Mouse (Mus musculus): Measurements from ENCODE around the gene Rpl11. TPM values are rescaled to one million over a fixed set of nuclear protein-coding genes. Genes with fewer than 3 reads are reported as not detected.
"Not testable (repeated sequence)": the region's sequence is repeated elsewhere in the genome, so short reads cannot be mapped to it uniquely, and the experiment has no call there.

The Rpl11 gene
- polyA plus RNA-seq (2017; shearing (Covaris generic)) = 1,000 to 10,000 TPM in 2 of 3 experiments, 100 to 1,000 TPM in 1; 855 to 1,337 (median 1,209) TPM

GRCm38 (mm10) chr4:136053247-136053596 is at the start of gene Rpl11:
TSS of gene Rpl11 (minus strand) at chr4:136053428.
- peak; percentile 99 for ATAC-seq

GRCm38 (mm10) chr4:136101753-136102152 is 48.5 kb upstream of the Rpl11 start:
- ATAC-seq = not testable (repeated sequence)

- peak; percentile 75 for ATAC-seq
Measured at GRCm38 (mm10) chr4:136100396-136101070, 47.3 kb upstream of the Rpl11 start.

GRCm38 (mm10) chr4:136098446-136098845 is 45.2 kb upstream of the Rpl11 start:
- ATAC-seq = no peak

- no peak for ATAC-seq
Measured at GRCm38 (mm10) chr4:136096446-136097113, 43.4 kb upstream of the Rpl11 start.

- peak; percentile 75 for ATAC-seq
Measured at GRCm38 (mm10) chr4:136095490-136096105, 42.4 kb upstream of the Rpl11 start.

GRCm38 (mm10) chr4:136094519-136095219 is 41.4 kb upstream of the Rpl11 start:
- no peak for ATAC-seq

- no peak for ATAC-seq
Measured at GRCm38 (mm10) chr4:136092498-136092897, 39.3 kb upstream of the Rpl11 start.

- no peak for ATAC-seq
Measured at GRCm38 (mm10) chr4:136091346-136091745, 38.1 kb upstream of the Rpl11 start.

GRCm38 (mm10) chr4:136089748-136090583 is 36.7 kb upstream of the Rpl11 start:
- peak; percentile 49 for ATAC-seq

- ATAC-seq = peak; percentile 88
Measured at GRCm38 (mm10) chr4:136088971-136089747, 35.9 kb upstream of the Rpl11 start.

GRCm38 (mm10) chr4:136088364-136088763 is 35.1 kb upstream of the Rpl11 start:
- ATAC-seq = peak; percentile 30

GRCm38 (mm10) chr4:136087261-136087660 is 34.0 kb upstream of the Rpl11 start:
- ATAC-seq = no peak

GRCm38 (mm10) chr4:136084840-136085239 is 31.6 kb upstream of the Rpl11 start:
- no peak for ATAC-seq

- no peak for ATAC-seq
Measured at GRCm38 (mm10) chr4:136083269-136084105, 30.3 kb upstream of the Rpl11 start.

GRCm38 (mm10) chr4:136081729-136082128 is 28.5 kb upstream of the Rpl11 start:
- ATAC-seq = peak; percentile 96

- no peak for ATAC-seq
Measured at GRCm38 (mm10) chr4:136078649-136079048, 25.4 kb upstream of the Rpl11 start.

- ATAC-seq = no peak
Measured at GRCm38 (mm10) chr4:136076776-136077538, 23.7 kb upstream of the Rpl11 start.

- peak; percentile 83 for ATAC-seq
Measured at GRCm38 (mm10) chr4:136071178-136071714, 18.0 kb upstream of the Rpl11 start.
